Mouse (Mus musculus): Measurements from ENCODE around the gene Mvd. TPM values are rescaled to one million over a fixed set of nuclear protein-coding genes. Genes with fewer than 3 reads are reported as not detected.

Mvd gene
- not detected for polyA plus RNA-seq (2014; fragmentation: Illumina TruSeq; extraction: RNeasy Lipid Tissue Mini Kit (QIAGEN cat#74804))

GRCm38 (mm10) chr8:122443262-122444006 is at the start of gene Mvd:
Gene Mvd, minus strand, starts transcription at chr8:122443422.

GRCm38 (mm10) chr8:122475580-122476320 is 32.5 kb upstream of the Mvd start, which contains the start of the genes Rnf166 and Ctu2:
Gene Rnf166, minus strand, starts transcription at chr8:122476064.
Gene Ctu2, plus strand, starts transcription at chr8:122476143.

GRCm38 (mm10) chr8:122460524-122461472 is 17.6 kb upstream of the Mvd start, which contains the start of gene Snai3:
Gene Snai3, minus strand, starts transcription at chr8:122460733.

GRCm38 (mm10) chr8:122432443-122433268 is 10.6 kb downstream of the Mvd start, which contains the start of gene Cyba:
Gene Cyba, minus strand, starts transcription at chr8:122432930.

GRCm38 (mm10) chr8:122421376-122422070 is 21.7 kb downstream of the Mvd start, which contains the start of gene Il17c:
Gene Il17c, plus strand, starts transcription at chr8:122422020.

Other genes starting within 250 kb of the Mvd start
- gene Zfpm1, start 161.3 kb downstream of the Mvd start, polyA plus RNA-seq (2014; fragmentation: Illumina TruSeq; extraction: RNeasy Lipid Tissue Mini Kit (QIAGEN cat#74804)), result not detected
- gene Trhr2, start 82.7 kb downstream of the Mvd start, polyA plus RNA-seq (2014; fragmentation: Illumina TruSeq; extraction: RNeasy Lipid Tissue Mini Kit (QIAGEN cat#74804)), result not detected
- gene Zc3h18, start 66.8 kb downstream of the Mvd start, polyA plus RNA-seq (2014; fragmentation: Illumina TruSeq; extraction: RNeasy Lipid Tissue Mini Kit (QIAGEN cat#74804)), result 14.5 TPM
- not detected for gene Il17c, start 21.4 kb downstream of the Mvd start, polyA plus RNA-seq (2014; fragmentation: Illumina TruSeq; extraction: RNeasy Lipid Tissue Mini Kit (QIAGEN cat#74804))
- gene Cyba, start 10.5 kb downstream of the Mvd start, polyA plus RNA-seq (2014; fragmentation: Illumina TruSeq; extraction: RNeasy Lipid Tissue Mini Kit (QIAGEN cat#74804)), result not detected
- not detected for gene Snai3, start 17.3 kb upstream of the Mvd start, polyA plus RNA-seq (2014; fragmentation: Illumina TruSeq; extraction: RNeasy Lipid Tissue Mini Kit (QIAGEN cat#74804))
- gene Rnf166, start 32.6 kb upstream of the Mvd start, polyA plus RNA-seq (2014; fragmentation: Illumina TruSeq; extraction: RNeasy Lipid Tissue Mini Kit (QIAGEN cat#74804)), result 22.0 TPM
- not detected for gene Ctu2, start 32.7 kb upstream of the Mvd start, polyA plus RNA-seq (2014; fragmentation: Illumina TruSeq; extraction: RNeasy Lipid Tissue Mini Kit (QIAGEN cat#74804))
- gene Piezo1, start 107.9 kb upstream of the Mvd start, polyA plus RNA-seq (2014; fragmentation: Illumina TruSeq; extraction: RNeasy Lipid Tissue Mini Kit (QIAGEN cat#74804)), result 2.5 TPM
- gene Cdt1, start 124.6 kb upstream of the Mvd start, polyA plus RNA-seq (2014; fragmentation: Illumina TruSeq; extraction: RNeasy Lipid Tissue Mini Kit (QIAGEN cat#74804)), result 1.8 TPM
- gene Aprt, start 133.5 kb upstream of the Mvd start, polyA plus RNA-seq (2014; fragmentation: Illumina TruSeq; extraction: RNeasy Lipid Tissue Mini Kit (QIAGEN cat#74804)), result not detected
- 1.1 TPM for gene Galns, start 168.0 kb upstream of the Mvd start, polyA plus RNA-seq (2014; fragmentation: Illumina TruSeq; extraction: RNeasy Lipid Tissue Mini Kit (QIAGEN cat#74804))
- gene Trappc2l, start 168.2 kb upstream of the Mvd start, polyA plus RNA-seq (2014; fragmentation: Illumina TruSeq; extraction: RNeasy Lipid Tissue Mini Kit (QIAGEN cat#74804)), result 2.9 TPM
- gene Pabpn1l, start 179.3 kb upstream of the Mvd start, polyA plus RNA-seq (2014; fragmentation: Illumina TruSeq; extraction: RNeasy Lipid Tissue Mini Kit (QIAGEN cat#74804)), result not detected

Data from ovary, adult 10 weeks (tissue).